Mouse (Mus musculus) right cerebral cortex, postnatal 10 days (tissue): ENCODE data around the gene Nr2f1.
"Not testable (repeated sequence)": the region's sequence is repeated elsewhere in the genome, so short reads cannot be mapped to it uniquely, and the experiment has no call there.

Experiments
- DNase-seq, 2 experiments: peaks; one replicate each; pipeline ENCODE4 v3.0.0; 2021; ENCODE audit warnings: low spot score in 2 of 2

The Nr2f1 gene

GRCm38 (mm10) chr13:78199642-78200160 lies at the start of gene Nr2f1:
TSS of gene Nr2f1 (minus strand) at chr13:78199757.
- DNase-seq, result no peak

GRCm38 (mm10) chr13:78221680-78222079 lies 22.1 kb upstream of the Nr2f1 start:
- no peak for DNase-seq

GRCm38 (mm10) chr13:78220238-78220637 lies 20.7 kb upstream of the Nr2f1 start:
- DNase-seq, result not testable (repeated sequence)

GRCm38 (mm10) chr13:78215223-78215622 lies 15.7 kb upstream of the Nr2f1 start:
- DNase-seq, result no peak

- DNase-seq, result no peak
Measured at GRCm38 (mm10) chr13:78213155-78213554, 13.6 kb upstream of the Nr2f1 start.

GRCm38 (mm10) chr13:78212111-78212510 lies 12.6 kb upstream of the Nr2f1 start:
- DNase-seq, result peak; percentile 40 to 42

- DNase-seq, result peak; percentile 24 to 29
Measured at GRCm38 (mm10) chr13:78211231-78212010, 11.9 kb upstream of the Nr2f1 start.

- no peak for DNase-seq
Measured at GRCm38 (mm10) chr13:78210748-78211089, 11.2 kb upstream of the Nr2f1 start.

GRCm38 (mm10) chr13:78210029-78210747 lies 10.6 kb upstream of the Nr2f1 start:
- peak; percentile 61 to 63 for DNase-seq

- peak in 1 of 2 experiments; percentile 41 for DNase-seq
Measured at GRCm38 (mm10) chr13:78209611-78210028, 10.1 kb upstream of the Nr2f1 start.

GRCm38 (mm10) chr13:78208689-78209410 lies 9.3 kb upstream of the Nr2f1 start:
- DNase-seq, result no peak

- peak; percentile 55 to 72 for DNase-seq
Measured at GRCm38 (mm10) chr13:78207796-78208645, 8.5 kb upstream of the Nr2f1 start.

- DNase-seq, result no peak
Measured at GRCm38 (mm10) chr13:78206891-78207430, 7.4 kb upstream of the Nr2f1 start.

GRCm38 (mm10) chr13:78205426-78205825 lies 5.9 kb upstream of the Nr2f1 start:
- DNase-seq, result no peak

GRCm38 (mm10) chr13:78203348-78204061 lies 3.9 kb upstream of the Nr2f1 start:
- peak; percentile 85 to 90 for DNase-seq

GRCm38 (mm10) chr13:78202574-78203347 lies 3.2 kb upstream of the Nr2f1 start:
- peak; percentile 70 to 77 for DNase-seq

- DNase-seq, result peak in 1 of 2 experiments; percentile 35
Measured at GRCm38 (mm10) chr13:78201871-78202565, 2.5 kb upstream of the Nr2f1 start.

- peak; percentile 96 to 97 for DNase-seq
Measured at GRCm38 (mm10) chr13:78200991-78201870, 1.7 kb upstream of the Nr2f1 start.
